Mouse (Mus musculus) gastrocnemius, postnatal 10 days (tissue): Measurements from ENCODE around the gene Slc30a9. TPM values are rescaled to one million over a fixed set of nuclear protein-coding genes. Genes with fewer than 3 reads are reported as not detected.
A peak's percentile ranks its signal among the peaks of the same experiment; 100 is the strongest.

Source experiments
- DNase-seq: peaks from one replicate; pipeline ENCODE4 v3.0.0; 2021; ENCODE audit warnings: mixed read lengths
- long read RNA-seq, 2 experiments: library from polyadenylated mRNA; stranded (forward); transcript quantifications; one replicate each; pipeline ENCODE4 v2.0.0; 2021
- total RNA-seq, 2 experiments: library from RNA; stranded (reverse); gene quantifications; 2 replicates each; pipeline ENCODE4 v1.2.3; 2021

Slc30a9 gene
- total RNA-seq, result 10 to 100 TPM; 78.3 to 82.2 TPM
- long read RNA-seq, experiment 1, full-length matches to known transcripts, result 107 of 125 reads
- long read RNA-seq, experiment 1, partial matches to known transcripts, result 4 of 125 reads
- long read RNA-seq, experiment 1, other reads (novel, unspliced or antisense), result 14 of 125 reads
- long read RNA-seq, experiment 2, full-length matches to known transcripts, result 133 of 149 reads
- long read RNA-seq, experiment 2, partial matches to known transcripts, result 4 of 149 reads
- long read RNA-seq, experiment 2, other reads (novel, unspliced or antisense), result 12 of 149 reads

GRCm38 (mm10) chr5:67306698-67307521 is at the start of gene Slc30a9:
Gene Slc30a9 (plus strand): TSS chr5:67306955.
- DNase-seq, result peak; percentile 96

GRCm38 (mm10) chr5:67258473-67258872 is 48.3 kb upstream of the Slc30a9 start:
- no peak for DNase-seq

- DNase-seq, result no peak
Observed at GRCm38 (mm10) chr5:67260159-67260530, 46.6 kb upstream of the Slc30a9 start.

GRCm38 (mm10) chr5:67260531-67261371 is 46.0 kb upstream of the Slc30a9 start, which contains the start of gene Tmem33:
Gene Tmem33 (plus strand): TSS chr5:67260565.
- peak; percentile 81 for DNase-seq

- no peak for DNase-seq
Observed at GRCm38 (mm10) chr5:67262964-67263363, 43.8 kb upstream of the Slc30a9 start.

- no peak for DNase-seq
Observed at GRCm38 (mm10) chr5:67266106-67266505, 40.6 kb upstream of the Slc30a9 start.

DNA sequence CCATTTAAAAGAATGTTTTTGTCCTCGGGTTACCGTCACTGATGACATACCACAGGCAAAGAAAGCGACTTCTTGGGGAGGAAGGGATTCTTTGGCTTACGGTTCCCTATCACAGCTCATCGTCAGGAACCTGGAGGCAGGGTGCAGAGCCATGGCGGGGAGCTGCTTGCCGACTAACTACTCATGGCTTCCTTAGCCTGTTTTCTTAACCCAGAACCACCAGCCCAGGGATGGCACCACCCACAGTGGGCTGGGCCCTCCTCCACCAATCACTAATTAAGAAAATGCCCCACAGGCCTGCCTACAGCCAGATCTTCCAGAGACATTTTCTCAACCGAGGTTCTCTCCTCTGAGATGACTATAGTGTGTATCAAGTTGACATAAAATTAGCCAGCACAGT is 37.4 kb upstream of the Slc30a9 start:
- no peak for DNase-seq

GRCm38 (mm10) chr5:67279407-67279806 is 27.3 kb upstream of the Slc30a9 start:
- DNase-seq, result no peak

DNA sequence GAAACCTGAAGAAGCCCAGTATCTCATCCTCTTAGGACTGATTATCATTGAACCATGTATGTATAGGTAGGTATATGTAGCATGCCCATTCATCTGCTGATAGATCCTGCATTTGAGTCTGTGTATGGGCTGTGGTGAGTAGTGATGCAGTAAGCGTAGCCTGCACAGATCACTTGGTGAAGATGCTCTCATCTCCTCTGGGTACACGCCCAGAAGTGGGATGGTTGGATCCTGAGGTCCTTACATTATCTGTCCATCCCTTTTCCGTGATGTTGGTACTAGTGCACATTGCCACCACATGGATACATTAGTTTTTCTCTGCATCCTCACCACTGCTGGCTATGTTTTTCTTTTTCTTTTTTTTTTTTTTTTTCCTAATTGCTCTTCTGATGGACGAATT is 26.9 kb upstream of the Slc30a9 start:
- no peak for DNase-seq

GRCm38 (mm10) chr5:67280400-67280799 is 26.4 kb upstream of the Slc30a9 start:
- DNase-seq, result no peak

GRCm38 (mm10) chr5:67295029-67295428 is 11.7 kb upstream of the Slc30a9 start:
- DNase-seq, result no peak

GRCm38 (mm10) chr5:67295682-67296081 is 11.1 kb upstream of the Slc30a9 start:
- DNase-seq, result no peak

GRCm38 (mm10) chr5:67296171-67296570 is 10.6 kb upstream of the Slc30a9 start:
- no peak for DNase-seq

DNA sequence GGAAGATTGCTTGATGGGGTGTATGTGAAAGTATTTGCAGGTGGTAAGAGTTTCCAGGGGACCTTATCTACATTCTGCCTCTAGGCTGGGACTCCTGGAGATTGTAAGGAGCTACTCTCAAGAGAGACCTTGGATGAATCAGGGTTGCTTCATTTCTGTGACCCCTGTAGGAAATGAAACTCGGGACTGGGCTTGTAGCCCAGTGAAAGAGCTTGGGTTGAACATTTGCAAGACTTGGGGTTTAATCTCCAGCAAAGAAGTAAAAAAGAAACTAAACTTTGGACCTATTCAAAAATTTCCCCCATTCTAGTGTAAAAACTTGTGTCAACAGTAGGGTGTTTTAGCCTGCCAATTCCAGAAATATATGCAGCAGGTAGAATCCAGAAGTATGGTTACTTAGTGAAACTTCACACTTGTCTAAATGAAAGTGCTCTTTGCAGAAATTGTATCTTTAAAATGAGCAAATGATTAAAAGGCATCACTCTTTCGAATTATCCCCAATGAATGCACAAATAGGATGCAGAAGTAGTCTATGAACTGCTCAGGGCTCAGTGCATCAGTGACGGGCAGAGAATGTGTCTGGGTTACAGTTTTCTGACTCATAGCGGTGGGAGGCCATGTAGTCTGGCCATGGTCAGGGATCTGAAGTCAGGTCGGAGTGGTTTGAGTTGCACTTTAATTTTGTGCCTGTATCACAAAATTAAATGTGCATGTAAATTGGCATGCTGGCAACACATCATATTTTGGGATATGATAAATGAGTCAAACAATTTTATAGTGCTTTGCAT is 9.5 kb upstream of the Slc30a9 start:
- no peak for DNase-seq

GRCm38 (mm10) chr5:67299847-67300412 is 6.8 kb upstream of the Slc30a9 start:
- no peak for DNase-seq

DNA sequence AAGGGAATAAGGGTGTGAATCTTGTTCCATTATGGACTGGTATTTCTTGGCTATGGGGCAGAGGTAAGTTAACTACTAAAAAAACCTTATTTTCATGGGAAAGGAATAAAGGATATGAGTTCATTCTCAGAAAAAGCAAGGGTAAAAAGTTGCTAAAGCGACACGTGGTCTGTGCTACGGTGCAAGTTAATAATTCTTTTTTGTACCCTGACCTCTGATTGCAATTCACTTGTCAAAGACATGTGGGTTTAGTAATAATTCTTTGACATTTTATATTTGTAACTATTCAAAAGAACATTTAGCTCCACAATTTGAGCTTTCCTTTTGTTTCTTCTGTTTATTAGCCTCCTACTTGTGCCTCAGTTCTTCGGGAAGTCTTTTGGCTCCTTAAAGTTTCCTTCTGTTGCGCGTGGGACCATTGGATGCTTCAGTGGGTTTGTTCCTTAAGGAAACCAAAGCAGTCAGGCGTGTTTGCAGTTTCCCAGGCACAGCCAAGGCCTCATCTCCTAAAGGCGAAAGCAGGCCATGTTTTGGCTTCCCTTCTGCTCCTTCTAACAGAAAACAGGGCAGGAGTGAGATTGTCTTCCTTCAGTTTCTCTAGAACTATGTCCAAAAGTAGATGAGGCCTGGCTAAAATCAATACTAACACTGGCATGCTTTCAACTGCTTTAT is 5.7 kb upstream of the Slc30a9 start:
- DNase-seq, result no peak

DNA sequence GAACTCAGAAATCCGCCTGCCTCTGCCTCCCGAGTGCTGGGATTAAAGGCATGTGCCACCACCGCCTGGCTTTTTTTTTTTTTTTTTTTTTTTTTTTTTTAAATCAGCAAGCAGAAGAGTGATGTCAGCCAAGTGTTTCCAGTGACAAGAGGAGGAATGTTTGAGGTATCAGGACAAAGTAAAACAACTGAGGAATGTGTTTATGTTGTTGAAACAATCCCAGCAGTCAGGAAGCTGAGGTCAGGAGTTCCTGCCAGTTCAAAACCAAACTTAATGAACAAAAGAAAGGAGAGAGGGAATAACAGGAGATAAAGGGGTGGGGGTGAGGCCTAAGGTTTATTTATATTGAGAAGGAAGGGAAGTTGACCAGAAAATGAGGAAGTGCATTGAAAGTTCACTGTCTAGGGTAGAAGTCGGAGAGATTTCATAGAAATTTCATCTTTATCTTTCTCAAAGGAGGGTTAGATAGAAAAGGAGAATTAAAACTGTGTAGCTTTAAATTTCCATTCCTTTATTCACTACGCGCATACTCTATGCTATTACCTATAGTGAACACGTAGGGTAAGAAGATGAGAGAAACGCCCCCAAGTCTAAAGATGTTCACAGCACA is 4.9 kb upstream of the Slc30a9 start:
- DNase-seq, result no peak

GRCm38 (mm10) chr5:67303816-67304215 is 2.9 kb upstream of the Slc30a9 start:
- no peak for DNase-seq

DNA sequence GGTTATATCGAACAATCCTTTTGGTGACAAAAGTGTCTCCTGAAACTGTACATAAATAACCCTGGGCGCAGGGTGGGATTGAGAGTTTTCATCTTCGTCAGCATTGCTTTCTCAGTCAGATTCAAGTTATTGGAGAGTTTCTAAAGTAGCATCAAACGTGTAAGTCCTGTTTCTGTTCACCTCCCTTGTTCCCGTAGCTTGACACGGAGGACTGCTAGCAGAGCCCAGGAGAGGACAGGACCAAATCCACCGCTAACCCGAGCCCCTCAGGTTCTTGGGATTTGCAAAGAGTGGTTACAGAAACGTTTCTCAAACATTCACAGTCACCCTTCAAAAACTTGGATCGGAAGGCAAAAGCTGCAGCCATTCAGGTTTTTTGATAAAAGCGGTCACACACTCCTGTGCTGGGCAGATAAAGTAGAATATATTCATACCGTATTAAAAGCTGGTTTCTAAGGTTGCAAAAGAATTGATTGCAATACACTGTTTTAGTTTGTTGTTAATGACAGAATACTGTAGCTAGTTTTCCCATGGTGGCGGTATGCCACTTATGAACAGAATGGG is 986 bp downstream of the Slc30a9 start:
- DNase-seq, result no peak
